Mouse (Mus musculus) frontal cortex, postnatal 36 days (tissue): ENCODE measurements around the gene Tmem160.

ENCODE experiments used
- DNase-seq, 2 experiments: peaks; one replicate each; pipeline ENCODE4 v3.0.0; 2022; ENCODE audit warnings: low spot score in 2 of 2

Gene Tmem160

GRCm38 (mm10) chr7:16441241-16441640 is 11.3 kb upstream of the Tmem160 start:
- DNase-seq, result no peak

- DNase-seq, result no peak
Measured at GRCm38 (mm10) chr7:16451656-16452055, 923 bp upstream of the Tmem160 start.

GRCm38 (mm10) chr7:16453118-16453711 is 636 bp downstream of the Tmem160 start:
- peak; percentile 65 to 72 for DNase-seq

GRCm38 (mm10) chr7:16455016-16455415 is 2.4 kb downstream of the Tmem160 start:
- no peak for DNase-seq

DNA sequence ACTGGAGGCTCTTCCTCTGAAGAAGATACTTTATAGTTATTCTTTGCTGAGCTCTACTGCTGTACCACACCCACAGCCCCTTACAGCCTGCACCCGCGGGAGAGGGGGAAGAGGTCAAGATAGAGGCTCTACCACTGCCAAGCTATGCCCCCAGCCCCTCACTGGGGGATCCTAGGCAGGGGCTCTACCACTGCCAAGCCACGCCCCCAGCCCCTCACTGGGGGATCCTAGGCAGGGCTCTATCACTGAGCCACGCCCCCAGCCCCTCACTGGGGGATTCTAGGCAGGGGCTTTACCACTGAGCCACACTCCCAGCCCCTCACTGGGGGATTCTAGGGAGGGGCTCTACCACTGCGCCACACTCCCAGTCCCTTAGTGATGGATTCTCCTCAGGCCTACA is 3.7 kb downstream of the Tmem160 start:
- DNase-seq, result no peak

GRCm38 (mm10) chr7:16460566-16460965 is 8.0 kb downstream of the Tmem160 start:
- DNase-seq, result no peak

- no peak for DNase-seq
Measured at GRCm38 (mm10) chr7:16461151-16461550, 8.6 kb downstream of the Tmem160 start.

GRCm38 (mm10) chr7:16461705-16462104 is 9.1 kb downstream of the Tmem160 start:
- DNase-seq, result no peak

- peak; percentile 82 to 87 for DNase-seq
Measured at GRCm38 (mm10) chr7:16463214-16463613, 10.6 kb downstream of the Tmem160 start.

- DNase-seq, result peak; percentile 68 to 77
Measured at GRCm38 (mm10) chr7:16465160-16465559, 12.6 kb downstream of the Tmem160 start.

DNA sequence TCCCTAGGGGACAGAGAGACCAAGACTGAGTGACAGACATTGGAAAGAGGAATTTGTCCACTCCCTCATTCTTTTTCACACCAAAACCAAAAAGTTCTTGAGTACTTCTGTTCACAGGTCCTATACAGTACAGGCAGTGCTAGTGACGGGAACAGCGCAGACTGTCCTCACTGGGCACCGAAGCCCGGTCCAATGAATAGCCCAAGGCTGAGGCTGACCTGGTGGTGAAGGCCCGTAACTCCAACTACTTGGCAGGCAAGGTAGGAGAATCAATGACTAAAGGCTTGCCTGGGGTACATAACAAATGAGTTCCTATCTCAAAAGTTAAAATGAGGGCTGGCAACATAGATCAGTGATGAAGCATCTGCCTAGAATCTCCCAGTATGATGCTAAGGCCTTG is 13.0 kb downstream of the Tmem160 start:
- no peak for DNase-seq

DNA sequence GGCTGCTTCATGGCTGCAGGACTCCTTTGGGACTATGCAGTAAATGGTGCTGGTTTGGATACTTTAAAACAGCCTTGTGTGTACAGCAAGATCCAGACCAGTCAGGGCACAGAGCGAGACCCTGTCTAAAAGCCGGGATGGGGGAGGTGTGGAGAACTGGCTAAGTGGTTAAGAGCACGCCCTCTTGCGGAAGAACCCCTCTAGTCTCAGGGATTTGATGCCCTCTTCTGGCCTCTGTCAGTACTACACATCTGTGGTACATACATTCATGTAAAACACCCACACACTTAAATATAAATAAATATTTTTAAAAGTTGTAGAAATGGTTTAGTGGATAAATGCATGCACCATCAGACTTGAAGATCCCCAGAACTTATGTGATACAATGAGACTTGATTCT is 14.0 kb downstream of the Tmem160 start:
- DNase-seq, result no peak

GRCm38 (mm10) chr7:16468115-16468514 is 15.5 kb downstream of the Tmem160 start:
- no peak for DNase-seq

DNA sequence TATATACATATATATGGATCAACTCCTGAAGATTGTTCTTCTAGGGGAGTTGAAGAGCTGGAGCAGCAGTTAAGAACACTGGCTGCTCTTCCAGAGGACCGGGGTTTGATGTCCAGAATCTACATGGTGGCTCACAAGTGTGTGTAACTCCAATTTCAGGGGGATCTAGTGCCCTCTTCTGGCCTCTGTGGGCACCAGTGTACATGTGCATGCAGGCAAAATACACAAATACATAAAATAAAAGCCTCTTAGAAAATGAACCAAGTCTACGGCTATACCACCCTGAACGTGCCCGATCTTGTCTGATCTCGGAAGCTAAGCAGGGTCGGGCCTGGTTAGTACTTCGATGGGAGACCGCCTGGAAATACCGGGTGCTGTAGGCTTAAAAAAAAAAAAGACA is 19.0 kb downstream of the Tmem160 start:
- DNase-seq, result no peak

GRCm38 (mm10) chr7:16472116-16472709 is 19.6 kb downstream of the Tmem160 start:
- no peak for DNase-seq

DNA sequence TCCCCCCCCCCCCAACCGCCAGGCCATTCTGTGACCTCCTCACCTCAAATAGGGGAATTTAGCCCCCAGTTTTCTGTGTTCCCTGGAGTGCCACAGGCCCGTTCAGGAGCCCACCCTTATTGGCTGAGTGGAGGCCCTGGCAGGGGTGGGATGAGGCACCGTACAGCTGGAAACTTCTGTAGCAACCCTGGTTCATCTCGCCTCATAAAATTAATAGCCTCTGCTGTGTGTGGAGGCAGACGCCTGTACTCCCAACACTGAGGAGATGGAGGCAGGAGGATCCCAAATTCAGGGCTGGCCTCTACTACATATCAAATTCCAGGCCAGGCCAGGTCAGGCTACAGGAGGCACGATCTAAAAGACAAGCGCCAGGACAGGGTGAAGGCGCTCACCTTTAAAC is 21.3 kb downstream of the Tmem160 start:
- no peak for DNase-seq

- DNase-seq, result no peak
Measured at GRCm38 (mm10) chr7:16474445-16474844, 21.9 kb downstream of the Tmem160 start.

DNA sequence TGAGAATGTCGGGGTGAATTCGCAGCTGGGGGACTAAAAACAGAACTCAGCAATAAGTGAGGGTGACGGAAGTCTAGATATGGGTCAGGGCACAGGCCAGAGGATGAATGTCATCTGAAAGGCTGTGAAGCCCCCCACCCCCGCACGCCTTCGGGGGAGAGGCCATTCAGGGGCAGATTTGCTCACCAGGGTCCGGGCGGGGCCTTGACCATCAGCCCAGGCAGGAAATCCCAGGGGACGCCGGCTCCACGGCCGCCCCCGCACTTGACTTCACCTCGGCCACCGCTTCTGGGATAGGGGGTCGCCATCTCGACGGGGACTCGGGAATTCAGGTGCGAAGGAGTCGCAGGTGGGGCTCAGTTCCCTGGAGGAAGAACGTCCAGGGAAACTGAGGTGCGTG is 22.7 kb downstream of the Tmem160 start:
- no peak for DNase-seq

GRCm38 (mm10) chr7:16475764-16476599 is 23.4 kb downstream of the Tmem160 start:
- no peak for DNase-seq

GRCm38 (mm10) chr7:16476600-16476989 is 24.0 kb downstream of the Tmem160 start:
- no peak for DNase-seq

- no peak for DNase-seq
Measured at GRCm38 (mm10) chr7:16477628-16478027, 25.0 kb downstream of the Tmem160 start, which contains the start of gene Npas1. Npas1 (minus strand) TSS chr7:16477728.

DNA sequence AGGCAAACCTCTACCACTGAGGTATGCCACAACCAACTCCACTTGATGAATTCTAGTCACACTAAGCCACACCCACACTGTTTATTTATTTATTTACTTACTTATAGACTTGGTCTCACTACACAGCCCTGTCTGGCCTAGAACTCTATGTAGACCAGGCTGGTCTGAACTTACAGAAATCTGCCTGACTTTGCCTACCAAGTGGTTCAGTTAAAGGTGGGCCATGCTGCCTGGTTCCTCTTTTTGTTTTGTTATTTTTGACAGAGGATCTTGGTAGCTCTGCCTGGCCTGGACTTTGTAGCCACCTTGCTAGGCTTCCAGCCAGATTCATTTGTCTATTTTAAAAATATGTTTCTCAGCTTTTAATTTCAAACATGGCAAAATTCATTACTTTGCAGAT is 36.2 kb downstream of the Tmem160 start:
- no peak for DNase-seq

GRCm38 (mm10) chr7:16489948-16490347 is 37.4 kb downstream of the Tmem160 start:
- no peak for DNase-seq
